Mouse (Mus musculus): ENCODE data around the gene Rpgrip1. TPM values are rescaled to one million over a fixed set of nuclear protein-coding genes. Genes with fewer than 3 reads are reported as not detected.

The Rpgrip1 gene
- polyA plus RNA-seq, 1 experiment from 2014 or later, result 37.7 TPM

- Histone ChIP-seq H3K4me1 (no peaks in the 10 kb centered on the region), H3K27me3 (replicated peaks) (no peaks in the 10 kb centered on the region), H3K4me2 (no peak overlapping the region), H3K9me3 (no peaks in the 10 kb centered on the region), H3K9ac (no peak overlapping the region), H3K36me3 (0 out of 2 replicates have a peak, but pooled peaks cover 3% of the 10 kb centered on the region), H3K27ac (replicated peaks) (no peak overlapping the region), H3K4me3 (no peak overlapping the region)
- ATAC-seq (ENCODE audit: extremely low read depth, insufficient number of reproducible peaks, low FRiP score, low TSS enrichment), result no peak
- WGBS, result 51% methylated on average over 3 of the region's 3 CpGs
Observed at GRCm38 (mm10) chr14:52152613-52153012, 42.1 kb downstream of the Rpgrip1 start.

DNA sequence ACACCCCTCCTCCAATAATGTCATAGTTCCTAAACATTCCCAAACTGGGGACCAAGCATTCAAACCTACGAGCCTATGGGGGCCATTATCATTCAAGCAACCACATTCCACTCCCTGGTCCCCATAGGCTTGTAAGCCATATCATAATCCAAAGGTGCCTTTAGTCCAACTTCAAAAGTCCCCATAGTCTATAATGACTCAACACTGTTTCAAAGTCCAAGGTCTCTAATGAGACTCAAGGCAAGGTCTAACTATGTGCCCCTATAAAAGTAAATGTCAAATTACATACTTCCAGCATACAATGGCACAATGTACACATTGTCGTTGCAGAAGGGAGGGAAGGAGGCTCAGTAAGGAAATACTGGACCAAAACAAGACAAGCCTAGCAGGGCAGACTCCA, 44.5 kb downstream of the Rpgrip1 start:
- no peak overlapping the region for H3K27ac ChIP-seq (replicated peaks)

DNA sequence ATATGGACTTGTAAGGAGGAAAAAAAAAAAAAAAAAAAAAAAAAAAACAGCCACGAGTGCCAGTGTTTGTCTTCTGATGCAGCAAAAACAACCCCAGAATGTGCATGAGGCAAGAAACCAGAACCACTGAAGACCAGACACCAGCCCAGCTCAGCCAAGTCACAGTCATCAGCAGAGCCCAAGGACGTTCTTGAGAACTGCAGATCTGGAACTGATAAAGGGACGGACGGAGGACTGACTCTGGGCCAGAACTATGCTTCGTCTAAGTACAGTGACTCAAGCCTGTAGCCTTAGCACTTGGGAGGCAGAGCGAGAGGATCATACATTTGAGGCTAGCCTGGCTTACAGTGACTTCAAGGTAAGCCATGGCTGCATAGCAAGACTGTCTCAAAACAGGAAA, 50.4 kb downstream of the Rpgrip1 start:
- no peak overlapping the region for H3K4me2 ChIP-seq
- H3K36me3 ChIP-seq, result peaks cover 81% of the 10 kb centered on the region

More for the DNA sequence above, 44.5 kb downstream of the Rpgrip1 start:
- no peak overlapping the region for H3K4me3 ChIP-seq
- H3K27me3 ChIP-seq (replicated peaks), result no peaks in the 10 kb centered on the region
- H3K9ac ChIP-seq, result no peak overlapping the region
- ATAC-seq (ENCODE audit: extremely low read depth, insufficient number of reproducible peaks, low FRiP score, low TSS enrichment), result no peak
- 79% methylated on average over 2 of the region's 2 CpGs for WGBS
- H3K4me2 ChIP-seq, result no peak overlapping the region
- no peaks in the 10 kb centered on the region for H3K4me1 ChIP-seq
- H3K9me3 ChIP-seq, result no peaks in the 10 kb centered on the region
- H3K36me3 ChIP-seq, result peaks cover 25% of the 10 kb centered on the region

GRCm38 (mm10) chr14:52166571-52166970, 56.1 kb downstream of the Rpgrip1 start:
- H3K27me3 ChIP-seq (replicated peaks), result no peaks in the 10 kb centered on the region
- no peak overlapping the region for H3K9ac ChIP-seq
- no peak overlapping the region for H3K4me3 ChIP-seq
- no peak for ATAC-seq (ENCODE audit: extremely low read depth, insufficient number of reproducible peaks, low FRiP score, low TSS enrichment)
- H3K36me3 ChIP-seq, result peaks cover 89% of the 10 kb centered on the region
- H3K4me2 ChIP-seq, result no peak overlapping the region
- no peaks in the 10 kb centered on the region for H3K9me3 ChIP-seq
- no peaks in the 10 kb centered on the region for H3K4me1 ChIP-seq
- 81% methylated on average over 2 of the region's 2 CpGs for WGBS
- H3K27ac ChIP-seq (replicated peaks), result no peak overlapping the region

More for the DNA sequence above, 50.4 kb downstream of the Rpgrip1 start:
- no peaks in the 10 kb centered on the region for H3K9me3 ChIP-seq
- H3K27me3 ChIP-seq (replicated peaks), result no peaks in the 10 kb centered on the region
- WGBS, result 77% methylated on average over 6 of the region's 6 CpGs
- H3K9ac ChIP-seq, result no peak overlapping the region
- no peak overlapping the region for H3K27ac ChIP-seq (replicated peaks)
- H3K4me3 ChIP-seq, result no peak overlapping the region
- H3K4me1 ChIP-seq, result no peaks in the 10 kb centered on the region
- ATAC-seq (ENCODE audit: extremely low read depth, insufficient number of reproducible peaks, low FRiP score, low TSS enrichment), result no peak

- 90% methylated on average over 1 of the region's 1 CpGs for WGBS
- Histone ChIP-seq H3K27ac (replicated peaks) (no peak overlapping the region), H3K27me3 (replicated peaks) (no peaks in the 10 kb centered on the region), H3K4me1 (0 out of 2 replicates have a peak, but pooled peaks cover 13% of the 10 kb centered on the region), H3K9ac (no peak overlapping the region), H3K4me3 (no peak overlapping the region), H3K4me2 (no peak overlapping the region), H3K36me3 (peaks cover 29% of the 10 kb centered on the region), H3K9me3 (no peaks in the 10 kb centered on the region)
- ATAC-seq (ENCODE audit: extremely low read depth, insufficient number of reproducible peaks, low FRiP score, low TSS enrichment), result no peak
Observed at GRCm38 (mm10) chr14:52188788-52189187, 78.3 kb downstream of the Rpgrip1 start.

DNA sequence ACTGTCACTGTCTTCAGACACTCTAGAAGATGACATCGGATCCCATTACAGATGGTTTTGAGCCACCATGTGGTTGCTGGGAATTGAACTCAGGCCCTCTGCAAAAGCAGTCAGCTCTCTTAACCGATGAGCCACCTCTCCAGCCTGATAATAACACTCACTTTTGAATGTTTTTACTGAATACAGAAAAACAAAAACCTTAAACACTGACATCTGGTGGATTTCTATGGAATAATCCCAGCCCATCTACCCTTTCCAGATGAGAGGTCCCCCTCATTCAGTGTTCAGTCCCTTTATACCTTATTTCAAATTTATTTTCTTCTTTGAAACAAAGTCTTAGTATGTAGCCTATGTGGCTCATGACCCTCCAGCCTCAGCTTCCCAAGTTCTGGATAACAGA, 79.0 kb downstream of the Rpgrip1 start:
- no peak overlapping the region for H3K4me2 ChIP-seq
- no peak overlapping the region for H3K4me3 ChIP-seq
- H3K36me3 ChIP-seq, result peaks cover 29% of the 10 kb centered on the region
- 78% methylated on average over 2 of the region's 2 CpGs for WGBS
- no peak overlapping the region for H3K27ac ChIP-seq (replicated peaks)
- no peak overlapping the region for H3K9ac ChIP-seq
- H3K4me1 ChIP-seq, result 0 out of 2 replicates have a peak, but pooled peaks cover 13% of the 10 kb centered on the region
- H3K27me3 ChIP-seq (replicated peaks), result no peaks in the 10 kb centered on the region
- H3K9me3 ChIP-seq, result no peaks in the 10 kb centered on the region
- ATAC-seq (ENCODE audit: extremely low read depth, insufficient number of reproducible peaks, low FRiP score, low TSS enrichment), result no peak

DNA sequence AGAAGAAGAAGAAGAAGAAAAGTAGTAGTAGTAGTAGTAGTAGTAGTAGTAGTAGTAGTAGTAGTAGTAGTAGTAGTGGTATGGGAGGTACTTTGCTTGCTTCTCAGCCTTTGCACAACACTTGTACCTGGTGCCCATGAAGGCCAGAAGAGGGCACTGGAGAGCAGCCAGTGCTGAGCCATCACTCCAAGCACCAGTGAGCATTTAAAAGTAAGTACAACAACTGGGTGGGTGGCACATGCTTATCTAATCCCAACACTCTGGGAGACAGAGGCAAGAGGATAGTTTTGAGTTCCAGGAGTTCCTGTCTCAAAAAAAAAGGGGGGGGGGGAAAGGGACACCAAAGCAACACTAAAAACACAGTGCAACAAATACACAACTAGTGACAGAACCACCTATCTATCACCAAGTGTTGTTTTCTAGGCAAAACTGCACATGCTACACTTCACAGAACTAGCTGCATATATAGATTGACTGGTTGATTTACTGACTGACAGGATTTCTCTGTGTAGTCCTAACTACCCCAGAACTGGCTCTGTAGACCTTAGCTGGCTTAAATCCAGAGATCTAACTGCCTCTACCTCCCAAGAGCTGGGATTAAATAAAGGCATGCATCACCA, 80.3 kb downstream of the Rpgrip1 start:
- Histone ChIP-seq H3K27me3 (replicated peaks) (no peaks in the 10 kb centered on the region), H3K36me3 (peaks cover 29% of the 10 kb centered on the region), H3K4me2 (no peak overlapping the region), H3K27ac (replicated peaks) (no peak overlapping the region), H3K4me1 (peaks cover 23% of the 10 kb centered on the region), H3K4me3 (no peak overlapping the region), H3K9me3 (no peaks in the 10 kb centered on the region), H3K9ac (no peak overlapping the region)
- ATAC-seq (ENCODE audit: extremely low read depth, insufficient number of reproducible peaks, low FRiP score, low TSS enrichment), result no peak

DNA sequence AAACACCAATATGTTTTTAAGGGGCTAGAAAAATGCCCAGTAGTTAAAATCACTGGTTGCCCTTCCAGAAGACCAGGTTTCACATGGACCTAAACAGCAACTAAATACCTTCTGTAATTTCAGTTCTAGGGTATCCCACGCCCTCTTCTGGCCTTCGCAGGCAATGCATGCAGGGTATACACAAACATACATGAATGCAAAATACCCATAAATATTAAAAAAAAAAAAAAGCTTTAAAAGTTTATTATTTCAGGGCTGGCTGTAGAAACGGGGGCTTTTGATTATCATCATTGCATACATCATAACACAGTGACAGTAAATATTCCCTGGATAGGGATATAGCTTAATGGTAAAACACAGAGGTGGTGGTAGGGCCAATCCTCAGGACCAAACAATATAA, 85.2 kb downstream of the Rpgrip1 start:
- 9% methylated on average over 3 of the region's 3 CpGs for WGBS
- Histone ChIP-seq H3K9me3 (no peaks in the 10 kb centered on the region), H3K4me3 (peak overlapping the region; percentile 100), H3K36me3 (peaks cover 45% of the 10 kb centered on the region), H3K27me3 (replicated peaks) (no peaks in the 10 kb centered on the region), H3K4me2 (peak overlapping the region; percentile 79), H3K9ac (peak overlapping the region; percentile 99), H3K4me1 (peaks cover 28% of the 10 kb centered on the region), H3K27ac (replicated peaks) (no peak overlapping the region)
- no peak for ATAC-seq (ENCODE audit: extremely low read depth, insufficient number of reproducible peaks, low FRiP score, low TSS enrichment)

GRCm38 (mm10) chr14:52196230-52197155, 86.0 kb downstream of the Rpgrip1 start:
- peak; percentile 33; the same call in 1 of the 2 replicates for ATAC-seq (ENCODE audit: extremely low read depth, insufficient number of reproducible peaks, low FRiP score, low TSS enrichment)
- peaks cover 23% of the 10 kb centered on the region for H3K4me1 ChIP-seq
- peak overlapping the region; percentile 100 for H3K4me3 ChIP-seq
- H3K27me3 ChIP-seq (replicated peaks), result no peaks in the 10 kb centered on the region
- WGBS, result under 1% methylated on average over 59 of the region's 59 CpGs
- peak overlapping the region; percentile 98 for H3K27ac ChIP-seq (replicated peaks)
- no peaks in the 10 kb centered on the region for H3K9me3 ChIP-seq
- peak overlapping the region; percentile 79 for H3K4me2 ChIP-seq
- H3K9ac ChIP-seq, result peak overlapping the region; percentile 99
- H3K36me3 ChIP-seq, result peaks cover 52% of the 10 kb centered on the region

- Histone ChIP-seq H3K4me3 (peak within 1 kb of the TSS; percentile 100), H3K4me1 (peaks cover 23% of the 10 kb centered on the region), H3K36me3 (peaks cover 56% of the 10 kb centered on the region), H3K27ac (replicated peaks) (peak within 1 kb of the TSS; percentile 98), H3K9me3 (no peaks in the 10 kb centered on the region), H3K9ac (peak within 1 kb of the TSS; percentile 99), H3K4me2 (peak within 1 kb of the TSS; percentile 79), H3K27me3 (replicated peaks) (no peaks in the 10 kb centered on the region)
- peak; percentile 91 for ATAC-seq (ENCODE audit: extremely low read depth, insufficient number of reproducible peaks, low FRiP score, low TSS enrichment)
- WGBS, result under 1% methylated on average over 59 of the region's 59 CpGs
Observed at GRCm38 (mm10) chr14:52197156-52197878, 86.8 kb downstream of the Rpgrip1 start, which contains the start of gene Supt16. Gene Supt16 (minus strand): TSS chr14:52197416.

DNA sequence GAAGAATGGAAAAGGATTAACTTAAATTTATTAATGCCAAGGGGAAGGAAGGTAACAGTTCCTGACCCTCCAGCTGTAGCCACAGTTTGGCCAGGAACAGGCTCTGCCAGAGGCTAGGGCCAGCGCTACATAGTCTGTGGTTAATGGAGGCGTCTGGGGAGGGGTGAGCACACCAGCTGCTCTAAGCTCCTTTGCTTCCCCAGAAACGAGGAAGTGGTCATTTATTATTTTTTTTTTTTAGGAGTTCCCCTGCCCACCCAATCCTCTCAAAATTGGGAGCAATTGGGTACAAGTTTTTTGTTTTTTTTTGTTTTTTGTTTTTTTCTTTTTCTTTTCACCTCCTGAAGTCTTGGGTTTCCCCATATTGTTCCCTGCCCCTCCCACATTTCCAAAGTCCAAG, 87.6 kb downstream of the Rpgrip1 start:
- peak overlapping the region; percentile 100 for H3K4me3 ChIP-seq
- no peaks in the 10 kb centered on the region for H3K27me3 ChIP-seq (replicated peaks)
- H3K4me2 ChIP-seq, result peak overlapping the region; percentile 79
- H3K27ac ChIP-seq (replicated peaks), result no peak overlapping the region; the same call in 1 of the 2 replicates
- 25% methylated on average over 3 of the region's 3 CpGs for WGBS
- H3K9me3 ChIP-seq, result no peaks in the 10 kb centered on the region
- H3K36me3 ChIP-seq, result peaks cover 57% of the 10 kb centered on the region
- peaks cover 23% of the 10 kb centered on the region for H3K4me1 ChIP-seq
- ATAC-seq (ENCODE audit: extremely low read depth, insufficient number of reproducible peaks, low FRiP score, low TSS enrichment), result no peak
- peak overlapping the region; percentile 99 for H3K9ac ChIP-seq

Data from heart, embryonic 13.5 days (tissue).